Mouse (Mus musculus) myocyte (in vitro differentiated cells): Measurements from ENCODE around the gene Btbd3. TPM values are rescaled to one million over a fixed set of nuclear protein-coding genes. Genes with fewer than 3 reads are reported as not detected.

Experiments
- H3K27me3 ChIP-seq: one replicate; pipeline ENCODE4 v1.6.1; 2011; ENCODE audit not compliant: control insufficient read depth, insufficient read depth, insufficient read length
- H3K36me3 ChIP-seq: one replicate; pipeline ENCODE4 v1.6.1; 2011; ENCODE audit not compliant: control insufficient read depth, insufficient read depth
- H3K4me2 ChIP-seq: one replicate; pipeline ENCODE4 v1.6.1; 2011; ENCODE audit warnings: low read depth, control low read depth
- H3K4me3 ChIP-seq: one replicate; pipeline ENCODE4 v1.5.1; 2011; ENCODE audit warnings: mild to moderate bottlenecking, control low read depth, moderate library complexity
- H3K79me2 ChIP-seq: one replicate; pipeline ENCODE4 v1.6.1; 2011; ENCODE audit not compliant: control insufficient read depth, insufficient read depth
- H3ac ChIP-seq: one replicate; pipeline ENCODE4 v1.6.1; 2011; ENCODE audit not compliant: control insufficient read depth, insufficient read length
- CEBPB ChIP-seq: IDR thresholded peaks from 2 replicates; pipeline ENCODE4 v1.6.1; 2011; ENCODE audit warnings: mild to moderate bottlenecking, moderate library complexity; ENCODE audit not compliant: poor library complexity, insufficient read depth, severe bottlenecking
- E2F4 ChIP-seq: IDR thresholded peaks from one replicate; pipeline ENCODE4 v1.6.1; 2011; ENCODE audit warnings: mild to moderate bottlenecking, control low read depth, moderate library complexity; ENCODE audit not compliant: insufficient read depth
- MAX ChIP-seq: IDR thresholded peaks from one replicate; pipeline ENCODE4 v1.6.1; 2011; ENCODE audit warnings: low read depth, mild to moderate bottlenecking, control low read depth
- MYOD1 ChIP-seq, 3 experiments: IDR thresholded peaks; one replicate each; pipeline ENCODE4 v1.6.1; 2011; ENCODE audit warnings: control low read depth in 2 of 3, low read depth in 2 of 3, mild to moderate bottlenecking in 2 of 3, moderate library complexity in 1 of 3; ENCODE audit not compliant: insufficient read length in 2 of 3, control insufficient read depth in 1 of 3
- MYOG ChIP-seq, 3 experiments: IDR thresholded peaks; one replicate each; pipeline ENCODE4 v1.6.1; 2011; ENCODE audit warnings: control low read depth in 2 of 3, low read depth in 2 of 3, mild to moderate bottlenecking in 2 of 3; ENCODE audit not compliant: insufficient read length in 2 of 3, control insufficient read depth in 1 of 3, insufficient read depth in 1 of 3
- POLR2A ChIP-seq: IDR thresholded peaks from one replicate; pipeline ENCODE4 v1.6.1; 2011; ENCODE audit warnings: low read depth, mild to moderate bottlenecking, control low read depth, moderate library complexity; ENCODE audit not compliant: insufficient read length
- POLR2AphosphoS2 ChIP-seq: IDR thresholded peaks from one replicate; pipeline ENCODE4 v1.6.1; 2011; ENCODE audit warnings: low read depth, control low read depth; ENCODE audit not compliant: insufficient read length
- REST ChIP-seq: IDR thresholded peaks from one replicate; pipeline ENCODE4 v1.6.1; 2011; ENCODE audit warnings: mild to moderate bottlenecking, control low read depth, moderate library complexity; ENCODE audit not compliant: insufficient read depth, insufficient read length
- SRF ChIP-seq: IDR thresholded peaks from one replicate; pipeline ENCODE4 v1.6.1; 2011; ENCODE audit warnings: low read depth; ENCODE audit not compliant: control insufficient read depth, insufficient read length
- TCF12 ChIP-seq: IDR thresholded peaks from one replicate; pipeline ENCODE4 v1.6.1; 2011; ENCODE audit warnings: mild to moderate bottlenecking, control low read depth; ENCODE audit not compliant: poor library complexity, insufficient read depth, severe bottlenecking
- TCF3 ChIP-seq: IDR thresholded peaks from one replicate; pipeline ENCODE4 v1.6.1; 2011; ENCODE audit warnings: low read depth, control low read depth; ENCODE audit not compliant: insufficient read length
- USF1 ChIP-seq: IDR thresholded peaks from one replicate; pipeline ENCODE4 v1.6.1; 2011; ENCODE audit warnings: low read depth, mild to moderate bottlenecking, control low read depth, moderate library complexity
- polyA plus RNA-seq: library from polyadenylated mRNA; unstranded; fragments of >200 nt; fragmentation: generic; extraction: Trizol; gene quantifications from one replicate; pipeline ENCODE4 v1.2.1, GENCODE M21; 2012; ENCODE audit warnings: missing spikeins

Btbd3 gene
- polyA plus RNA-seq, 1 experiment: 2.9 TPM

DNA sequence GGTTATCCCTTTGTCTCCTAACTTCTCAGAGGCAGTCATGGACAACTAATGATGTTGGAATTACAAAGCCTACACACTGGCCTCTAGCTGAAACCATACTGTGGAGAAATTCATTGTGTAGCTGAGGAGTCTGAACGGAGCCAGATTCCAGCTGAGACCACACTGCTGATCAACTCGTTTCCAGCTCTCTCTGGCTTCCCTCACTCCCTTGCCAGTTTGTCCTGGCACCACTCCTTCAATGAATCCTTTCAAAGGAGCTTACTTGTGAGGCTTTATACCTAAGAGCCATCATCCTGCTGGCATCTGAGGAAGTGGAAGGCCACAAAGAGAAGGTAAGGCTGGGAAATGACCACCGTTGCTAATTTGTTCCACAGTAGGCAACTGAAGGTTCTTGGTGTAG, 332.7 kb downstream of the Btbd3 start:
- H3K79me2 ChIP-seq: no peaks in the 10 kb centered on the region
- H3K36me3 ChIP-seq: no peaks in the 10 kb centered on the region
- no peak overlapping the region for H3K4me2 ChIP-seq
- no peak overlapping the region for H3ac ChIP-seq
- H3K4me3 ChIP-seq: no peak overlapping the region
- no peaks in the 10 kb centered on the region for H3K27me3 ChIP-seq
- TF ChIP-seq POLR2A (no peak), TCF12 (no peak)

DNA sequence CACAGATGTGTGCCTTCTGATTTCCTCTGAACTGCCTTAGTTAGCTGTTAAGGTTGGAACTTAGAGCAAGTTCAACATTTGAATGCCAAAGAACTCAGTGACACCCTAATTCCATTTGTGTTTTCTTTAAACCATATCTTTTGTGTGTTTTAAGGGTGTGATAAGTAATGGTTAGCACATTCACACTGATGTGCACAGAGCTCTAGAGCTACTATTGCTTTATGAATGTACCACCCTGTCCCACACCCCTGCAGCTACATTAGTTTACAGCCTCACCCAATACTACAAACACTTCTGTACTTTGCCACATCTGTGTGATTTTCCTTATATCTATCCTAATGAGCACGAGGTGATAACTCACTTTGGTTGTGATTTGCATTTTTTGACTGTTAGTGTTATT, 333.9 kb downstream of the Btbd3 start:
- no peak overlapping the region for H3K4me3 ChIP-seq
- H3ac ChIP-seq: no peak overlapping the region
- no peak for TF ChIP-seq POLR2AphosphoS2
- TF ChIP-seq MYOD1 (IDR thresholded peaks at IDR 0.05; ENCODE audit: control insufficient read depth in 1 of 3, insufficient read length in 2 of 3, low read depth in 2 of 3): no peak
- TF ChIP-seq CEBPB: no peak
- TF ChIP-seq E2F4: no peak
- TF ChIP-seq POLR2A: no peak
- TF ChIP-seq MYOG (IDR thresholded peaks at IDR 0.05; ENCODE audit: control insufficient read depth in 1 of 3, insufficient read depth in 1 of 3, insufficient read length in 2 of 3, low read depth in 2 of 3): no peak
- TF ChIP-seq REST: no peak
- no peak for TF ChIP-seq MAX
- no peak for TF ChIP-seq SRF
- no peak for TF ChIP-seq TCF3
- TF ChIP-seq TCF12: no peak
- TF ChIP-seq USF1: no peak
- H3K4me2 ChIP-seq: no peak overlapping the region
- no peaks in the 10 kb centered on the region for H3K27me3 ChIP-seq
- H3K79me2 ChIP-seq: no peaks in the 10 kb centered on the region
- no peaks in the 10 kb centered on the region for H3K36me3 ChIP-seq

DNA sequence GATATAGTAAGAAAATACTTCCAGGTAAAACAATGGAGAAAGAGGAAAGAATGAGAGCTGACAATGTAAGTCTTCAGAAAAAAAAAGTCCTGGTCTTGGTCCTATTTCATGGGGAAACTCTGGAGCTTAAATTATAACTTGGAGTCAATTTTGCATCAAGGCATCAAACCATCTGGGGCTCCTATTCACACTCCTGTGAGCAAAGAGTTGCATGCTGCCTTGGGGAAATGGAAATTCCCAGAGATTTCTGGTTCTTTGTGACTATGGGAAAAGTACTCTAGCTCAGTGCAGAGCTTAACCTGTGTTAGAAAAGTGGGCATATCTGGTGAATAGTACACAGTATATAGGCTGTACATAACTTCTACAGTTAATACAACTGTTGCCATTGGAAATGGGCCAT, 356.0 kb downstream of the Btbd3 start:
- Histone ChIP-seq H3K4me2 (no peak overlapping the region), H3K4me3 (no peak overlapping the region), H3ac (no peak overlapping the region), H3K27me3 (no peaks in the 10 kb centered on the region), H3K36me3 (no peaks in the 10 kb centered on the region), H3K79me2 (no peaks in the 10 kb centered on the region)
- no peak for TF ChIP-seq TCF12

DNA sequence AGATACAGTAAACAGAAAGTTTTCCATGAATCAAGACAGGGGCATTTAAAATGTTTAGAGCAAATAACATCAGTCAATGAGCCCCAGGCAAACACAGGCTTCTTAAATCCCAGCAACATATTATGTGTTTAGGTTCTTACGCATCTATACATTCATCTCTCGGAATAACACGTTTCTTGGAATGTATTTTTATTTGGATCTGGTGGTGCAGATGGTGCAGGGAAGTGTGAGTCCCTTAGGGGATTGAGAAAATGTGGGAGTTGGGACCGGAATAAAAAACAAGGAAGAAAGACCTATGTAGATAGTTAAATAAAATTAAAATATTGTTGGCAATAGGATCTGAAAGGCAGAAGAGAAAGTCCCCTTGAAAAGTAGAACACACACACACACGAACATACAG, 361.1 kb downstream of the Btbd3 start:
- no peaks in the 10 kb centered on the region for H3K79me2 ChIP-seq
- no peaks in the 10 kb centered on the region for H3K36me3 ChIP-seq
- no peaks in the 10 kb centered on the region for H3K27me3 ChIP-seq
- H3K4me2 ChIP-seq: no peak overlapping the region
- H3ac ChIP-seq: no peak overlapping the region
- TF ChIP-seq TCF3: no peak
- TF ChIP-seq TCF12: no peak
- no peak for TF ChIP-seq USF1
- TF ChIP-seq SRF: no peak
- no peak for TF ChIP-seq POLR2AphosphoS2
- TF ChIP-seq MAX: no peak
- TF ChIP-seq REST: no peak
- no peak for TF ChIP-seq MYOD1 (IDR thresholded peaks at IDR 0.05; ENCODE audit: control insufficient read depth in 1 of 3, insufficient read length in 2 of 3, low read depth in 2 of 3)
- no peak for TF ChIP-seq E2F4
- no peak for TF ChIP-seq CEBPB
- H3K4me3 ChIP-seq: no peak overlapping the region
